Mouse (Mus musculus) myocyte (in vitro differentiated cells): Measurements from ENCODE around the gene Eefsec. TPM values are rescaled to one million over a fixed set of nuclear protein-coding genes. Genes with fewer than 3 reads are reported as not detected.

Source experiments
- H3K27me3 ChIP-seq: one replicate; pipeline ENCODE4 v1.6.1; 2011; ENCODE audit not compliant: control insufficient read depth, insufficient read depth, insufficient read length
- H3K36me3 ChIP-seq: one replicate; pipeline ENCODE4 v1.6.1; 2011; ENCODE audit not compliant: control insufficient read depth, insufficient read depth
- H3K4me2 ChIP-seq: one replicate; pipeline ENCODE4 v1.6.1; 2011; ENCODE audit warnings: low read depth, control low read depth
- H3K4me3 ChIP-seq: one replicate; pipeline ENCODE4 v1.5.1; 2011; ENCODE audit warnings: mild to moderate bottlenecking, control low read depth, moderate library complexity
- H3K79me2 ChIP-seq: one replicate; pipeline ENCODE4 v1.6.1; 2011; ENCODE audit not compliant: control insufficient read depth, insufficient read depth
- H3ac ChIP-seq: one replicate; pipeline ENCODE4 v1.6.1; 2011; ENCODE audit not compliant: control insufficient read depth, insufficient read length
- CEBPB ChIP-seq: IDR thresholded peaks from 2 replicates; pipeline ENCODE4 v1.6.1; 2011; ENCODE audit warnings: mild to moderate bottlenecking, moderate library complexity; ENCODE audit not compliant: poor library complexity, insufficient read depth, severe bottlenecking
- E2F4 ChIP-seq: IDR thresholded peaks from one replicate; pipeline ENCODE4 v1.6.1; 2011; ENCODE audit warnings: mild to moderate bottlenecking, control low read depth, moderate library complexity; ENCODE audit not compliant: insufficient read depth
- MAX ChIP-seq: IDR thresholded peaks from one replicate; pipeline ENCODE4 v1.6.1; 2011; ENCODE audit warnings: low read depth, mild to moderate bottlenecking, control low read depth
- MYOD1 ChIP-seq, 3 experiments: IDR thresholded peaks; one replicate each; pipeline ENCODE4 v1.6.1; 2011; ENCODE audit warnings: control low read depth in 2 of 3, low read depth in 2 of 3, mild to moderate bottlenecking in 2 of 3, moderate library complexity in 1 of 3; ENCODE audit not compliant: insufficient read length in 2 of 3, control insufficient read depth in 1 of 3
- MYOG ChIP-seq, 3 experiments: IDR thresholded peaks; one replicate each; pipeline ENCODE4 v1.6.1; 2011; ENCODE audit warnings: control low read depth in 2 of 3, low read depth in 2 of 3, mild to moderate bottlenecking in 2 of 3; ENCODE audit not compliant: insufficient read length in 2 of 3, control insufficient read depth in 1 of 3, insufficient read depth in 1 of 3
- POLR2A ChIP-seq: IDR thresholded peaks from one replicate; pipeline ENCODE4 v1.6.1; 2011; ENCODE audit warnings: low read depth, mild to moderate bottlenecking, control low read depth, moderate library complexity; ENCODE audit not compliant: insufficient read length
- POLR2AphosphoS2 ChIP-seq: IDR thresholded peaks from one replicate; pipeline ENCODE4 v1.6.1; 2011; ENCODE audit warnings: low read depth, control low read depth; ENCODE audit not compliant: insufficient read length
- REST ChIP-seq: IDR thresholded peaks from one replicate; pipeline ENCODE4 v1.6.1; 2011; ENCODE audit warnings: mild to moderate bottlenecking, control low read depth, moderate library complexity; ENCODE audit not compliant: insufficient read depth, insufficient read length
- SRF ChIP-seq: IDR thresholded peaks from one replicate; pipeline ENCODE4 v1.6.1; 2011; ENCODE audit warnings: low read depth; ENCODE audit not compliant: control insufficient read depth, insufficient read length
- TCF12 ChIP-seq: IDR thresholded peaks from one replicate; pipeline ENCODE4 v1.6.1; 2011; ENCODE audit warnings: mild to moderate bottlenecking, control low read depth; ENCODE audit not compliant: poor library complexity, insufficient read depth, severe bottlenecking
- TCF3 ChIP-seq: IDR thresholded peaks from one replicate; pipeline ENCODE4 v1.6.1; 2011; ENCODE audit warnings: low read depth, control low read depth; ENCODE audit not compliant: insufficient read length
- USF1 ChIP-seq: IDR thresholded peaks from one replicate; pipeline ENCODE4 v1.6.1; 2011; ENCODE audit warnings: low read depth, mild to moderate bottlenecking, control low read depth, moderate library complexity
- polyA plus RNA-seq: library from polyadenylated mRNA; unstranded; fragments of >200 nt; fragmentation: generic; extraction: Trizol; gene quantifications from one replicate; pipeline ENCODE4 v1.2.1, GENCODE M21; 2012; ENCODE audit warnings: missing spikeins

The Eefsec gene
- polyA plus RNA-seq, 1 experiment = 14.5 TPM

GRCm38 (mm10) chr6:88216199-88216598 is 230.1 kb downstream of the Eefsec start:
- Histone ChIP-seq H3K4me2 (no peak overlapping the region), H3K4me3 (no peak overlapping the region), H3K36me3 (no peaks in the 10 kb centered on the region), H3ac (no peak overlapping the region), H3K27me3 (peaks cover 6% of the 10 kb centered on the region), H3K79me2 (no peaks in the 10 kb centered on the region)
- TF ChIP-seq MYOD1 (IDR thresholded peaks at IDR 0.05; ENCODE audit: control insufficient read depth in 1 of 3, insufficient read length in 2 of 3, low read depth in 2 of 3) (no peak), USF1 (no peak), POLR2AphosphoS2 (no peak), TCF3 (no peak), E2F4 (no peak), MYOG (IDR thresholded peaks at IDR 0.05; ENCODE audit: control insufficient read depth in 1 of 3, insufficient read depth in 1 of 3, insufficient read length in 2 of 3, low read depth in 2 of 3) (no peak), CEBPB (no peak), REST (no peak), MAX (no peak), SRF (no peak), POLR2A (no peak), TCF12 (no peak)

GRCm38 (mm10) chr6:88215797-88216196 is 230.5 kb downstream of the Eefsec start:
- H3K27me3 ChIP-seq = peaks cover 6% of the 10 kb centered on the region

DNA sequence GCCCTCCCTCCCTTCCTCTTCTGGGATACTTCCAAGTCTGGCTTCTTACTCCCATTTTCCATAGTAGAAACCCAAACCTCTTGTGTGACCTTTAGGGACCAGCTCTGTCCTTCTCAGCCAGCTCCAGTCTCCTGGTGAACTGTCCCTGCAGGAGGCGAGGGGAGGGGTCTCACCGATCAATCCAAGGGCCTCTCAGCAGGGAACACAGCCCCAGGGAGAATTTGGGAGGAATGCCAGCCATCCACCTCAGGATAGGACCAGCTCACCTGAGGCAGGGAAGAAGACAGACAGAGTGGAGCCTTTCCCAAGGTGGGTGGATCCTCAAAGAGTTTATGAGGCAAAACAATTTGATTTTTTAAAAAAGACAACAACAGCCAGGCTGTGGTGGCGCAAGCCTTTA is 236.2 kb downstream of the Eefsec start:
- TF ChIP-seq POLR2A (no peak), TCF3 (no peak), TCF12 (no peak), MAX (no peak), REST (no peak), E2F4 (no peak), POLR2AphosphoS2 (no peak), CEBPB (no peak)
- no peaks in the 10 kb centered on the region for H3K27me3 ChIP-seq
- H3K79me2 ChIP-seq = no peaks in the 10 kb centered on the region
- no peak overlapping the region for H3K4me2 ChIP-seq
- no peaks in the 10 kb centered on the region for H3K36me3 ChIP-seq
- H3ac ChIP-seq = no peak overlapping the region
- H3K4me3 ChIP-seq = no peak overlapping the region

More at GRCm38 (mm10) chr6:88215797-88216196, 230.5 kb downstream of the Eefsec start:
- Histone ChIP-seq H3K36me3 (no peaks in the 10 kb centered on the region), H3K79me2 (no peaks in the 10 kb centered on the region), H3ac (no peak overlapping the region), H3K4me3 (no peak overlapping the region), H3K4me2 (no peak overlapping the region)
- TF ChIP-seq POLR2A (no peak), CEBPB (no peak), E2F4 (no peak)

- TF ChIP-seq USF1 (no peak), TCF12 (no peak), MAX (no peak), POLR2AphosphoS2 (no peak), MYOG (IDR thresholded peaks at IDR 0.05; ENCODE audit: control insufficient read depth in 1 of 3, insufficient read depth in 1 of 3, insufficient read length in 2 of 3, low read depth in 2 of 3) (no peak), REST (no peak), SRF (no peak), E2F4 (no peak), POLR2A (no peak), MYOD1 (IDR thresholded peaks at IDR 0.05; ENCODE audit: control insufficient read depth in 1 of 3, insufficient read length in 2 of 3, low read depth in 2 of 3) (no peak), CEBPB (no peak), TCF3 (no peak)
- Histone ChIP-seq H3K36me3 (no peaks in the 10 kb centered on the region), H3K4me2 (no peak overlapping the region), H3K4me3 (no peak overlapping the region), H3K79me2 (no peaks in the 10 kb centered on the region), H3K27me3 (no peaks in the 10 kb centered on the region), H3ac (no peak overlapping the region)
Observed at GRCm38 (mm10) chr6:88209453-88209852, 236.9 kb downstream of the Eefsec start.

GRCm38 (mm10) chr6:88208321-88208720 is 238.0 kb downstream of the Eefsec start:
- Histone ChIP-seq H3ac (no peak overlapping the region), H3K36me3 (no peaks in the 10 kb centered on the region), H3K27me3 (no peaks in the 10 kb centered on the region), H3K4me3 (no peak overlapping the region), H3K4me2 (no peak overlapping the region), H3K79me2 (no peaks in the 10 kb centered on the region)
- TF ChIP-seq TCF12 = no peak
- TF ChIP-seq SRF = no peak
- TF ChIP-seq POLR2AphosphoS2 = no peak
- TF ChIP-seq MYOD1 (IDR thresholded peaks at IDR 0.05; ENCODE audit: control insufficient read depth in 1 of 3, insufficient read length in 2 of 3, low read depth in 2 of 3) = no peak
- no peak for TF ChIP-seq MAX
- no peak for TF ChIP-seq REST
- no peak for TF ChIP-seq E2F4
- TF ChIP-seq USF1 = no peak
- TF ChIP-seq POLR2A = no peak
- no peak for TF ChIP-seq MYOG (IDR thresholded peaks at IDR 0.05; ENCODE audit: control insufficient read depth in 1 of 3, insufficient read depth in 1 of 3, insufficient read length in 2 of 3, low read depth in 2 of 3)
- no peak for TF ChIP-seq CEBPB
